Mouse (Mus musculus) testis, adult 2 months (tissue): ENCODE results near the gene Ckmt1. TPM values are rescaled to one million over a fixed set of nuclear protein-coding genes. Genes with fewer than 3 reads are reported as not detected.
A peak's percentile ranks its signal among the peaks of the same experiment; 100 is the strongest.

ENCODE experiments used
- H3K27ac ChIP-seq: fragments of 200-500 bp; 2 replicates; pipeline ENCODE4 v1.5.1; 2012; ENCODE audit warnings: low read depth, low read length; ENCODE audit not compliant: control insufficient read depth, insufficient read depth
- H3K27me3 ChIP-seq: fragments of 200-500 bp; 2 replicates; pipeline ENCODE4 v1.6.1; 2012; ENCODE audit warnings: mild to moderate bottlenecking, low read length, moderate library complexity; ENCODE audit not compliant: control insufficient read depth, insufficient read depth
- H3K36me3 ChIP-seq: fragments of 200-500 bp; 2 replicates; pipeline ENCODE4 v1.6.1; 2012; ENCODE audit warnings: mild to moderate bottlenecking, low read length; ENCODE audit not compliant: control insufficient read depth, insufficient read depth
- H3K4me1 ChIP-seq: fragments of 200-500 bp; 2 replicates; pipeline ENCODE4 v1.6.1; 2012; ENCODE audit warnings: low read length; ENCODE audit not compliant: control insufficient read depth, insufficient read depth
- H3K4me3 ChIP-seq: fragments of 200-500 bp; 2 replicates; pipeline ENCODE4 v1.5.1; 2012; ENCODE audit warnings: low read depth, mild to moderate bottlenecking, low read length, moderate library complexity, mixed read lengths; ENCODE audit not compliant: control insufficient read depth
- CTCF ChIP-seq: fragments of 200-500 bp; IDR thresholded peaks from 2 replicates; pipeline ENCODE4 v1.5.1; 2012; ENCODE audit warnings: low read depth, mild to moderate bottlenecking, inconsistent platforms, low read length, moderate library complexity; ENCODE audit not compliant: control insufficient read depth, insufficient read depth, insufficient replicate concordance
- POLR2A ChIP-seq: fragments of 200-500 bp; IDR thresholded peaks from 2 replicates; pipeline ENCODE4 v1.6.1; 2012; ENCODE audit warnings: low read depth, mild to moderate bottlenecking, inconsistent platforms, low read length, moderate library complexity; ENCODE audit not compliant: control insufficient read depth
- polyA plus RNA-seq: library from polyadenylated mRNA; depleted of rRNA; stranded (reverse); fragments of >200 nt; gene quantifications from 2 replicates; pipeline ENCODE4 v1.2.3, GENCODE M21; 2012; rRNA removed

Gene Ckmt1
- polyA plus RNA-seq, 1 experiment = 0.31 TPM

DNA sequence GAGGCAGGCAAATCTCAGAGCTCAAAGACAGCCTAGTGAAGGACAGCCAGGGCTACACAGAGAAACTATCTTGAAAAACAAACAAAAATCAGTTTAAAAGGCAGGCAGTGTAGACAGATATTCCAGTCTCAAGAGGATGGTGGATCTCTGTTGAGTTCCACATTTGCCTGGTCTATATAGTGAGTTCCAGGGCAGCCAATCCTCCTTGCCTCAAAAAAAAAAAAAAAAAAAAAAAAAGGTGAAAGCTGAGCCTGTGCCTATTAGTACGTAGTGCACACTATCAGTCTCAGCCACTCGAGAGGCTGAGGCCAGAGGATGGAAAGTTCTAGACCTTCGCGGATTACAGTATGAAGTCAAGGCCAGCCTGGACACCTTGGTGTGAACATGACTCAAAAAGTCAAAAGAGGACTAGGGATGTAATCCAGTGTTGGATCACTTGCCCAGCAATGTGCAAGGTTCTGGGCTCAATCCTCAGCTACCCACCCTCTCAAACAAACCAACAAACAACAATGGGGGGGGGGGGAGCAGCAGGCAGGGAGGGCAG lies 55.4 kb downstream of the Ckmt1 start:
- H3K36me3 ChIP-seq = peaks cover 6% of the 10 kb centered on the region
- H3K4me3 ChIP-seq = peak overlapping the region; percentile 97
- H3K27me3 ChIP-seq = no peaks in the 10 kb centered on the region
- TF ChIP-seq POLR2A (no peak), CTCF (no peak)
- peak overlapping the region; percentile 92 for H3K27ac ChIP-seq
- peaks cover 4% of the 10 kb centered on the region for H3K4me1 ChIP-seq

Other genes starting within 250 kb of the Ckmt1 start
- gene Tgm7, start 247.9 kb upstream of the Ckmt1 start, polyA plus RNA-seq = 0.41 and 0.65 TPM in 2 replicates
- 4.4 and 6.1 TPM in 2 replicates for gene Adal, start 217.3 kb upstream of the Ckmt1 start, polyA plus RNA-seq
- gene Lcmt2, start 217.1 kb upstream of the Ckmt1 start, polyA plus RNA-seq = 1.6 and 1.9 TPM in 2 replicates
- 36.3 and 37.0 TPM in 2 replicates for gene Tubgcp4, start 187.1 kb upstream of the Ckmt1 start, polyA plus RNA-seq
- gene Zscan29, start 186.6 kb upstream of the Ckmt1 start, polyA plus RNA-seq = 2.4 and 2.8 TPM in 2 replicates
- gene Trp53bp1, start 86.3 kb upstream of the Ckmt1 start, polyA plus RNA-seq = 57.6 and 58.2 TPM in 2 replicates
- 1.2 and 1.6 TPM in 2 replicates for gene Map1a, start 68.1 kb upstream of the Ckmt1 start, polyA plus RNA-seq
- 29.7 and 33.1 TPM in 2 replicates for gene Ppip5k1, start 2.3 kb upstream of the Ckmt1 start, polyA plus RNA-seq
- gene Strc, start 29.5 kb downstream of the Ckmt1 start, polyA plus RNA-seq = 0.11 and 0.12 TPM in 2 replicates
- gene Pdia3, start 56.1 kb downstream of the Ckmt1 start, polyA plus RNA-seq = 223 and 230 TPM in 2 replicates
- 111 and 151 TPM in 2 replicates for gene Catsper2, start 56.1 kb downstream of the Ckmt1 start, polyA plus RNA-seq
- 4.9 and 5.8 TPM in 2 replicates for gene Ell3, start 86.6 kb downstream of the Ckmt1 start, polyA plus RNA-seq
- 192 and 208 TPM in 2 replicates for gene Serf2, start 91.5 kb downstream of the Ckmt1 start, polyA plus RNA-seq
- 6.6 and 12.2 TPM in 2 replicates for gene Hypk, start 95.6 kb downstream of the Ckmt1 start, polyA plus RNA-seq
- gene Serinc4, start 99.1 kb downstream of the Ckmt1 start, polyA plus RNA-seq = 3.1 and 4.4 TPM in 2 replicates
- gene Mfap1b, start 116.4 kb downstream of the Ckmt1 start, polyA plus RNA-seq = 4.0 and 4.5 TPM in 2 replicates
- gene Mfap1a, start 149.0 kb downstream of the Ckmt1 start, polyA plus RNA-seq = 3.3 and 4.1 TPM in 2 replicates
- 1.7 TPM in 2 replicates for gene Wdr76, start 149.0 kb downstream of the Ckmt1 start, polyA plus RNA-seq